Mouse (Mus musculus): ENCODE measurements around the gene Agpat4. TPM values are rescaled to one million over a fixed set of nuclear protein-coding genes. Genes with fewer than 3 reads are reported as not detected.
A peak's percentile ranks its signal among the peaks of the same experiment; 100 is the strongest.

The Agpat4 gene
- polyA plus RNA-seq, 1 experiment from 2014 or later, result 10.2 TPM

DNA sequence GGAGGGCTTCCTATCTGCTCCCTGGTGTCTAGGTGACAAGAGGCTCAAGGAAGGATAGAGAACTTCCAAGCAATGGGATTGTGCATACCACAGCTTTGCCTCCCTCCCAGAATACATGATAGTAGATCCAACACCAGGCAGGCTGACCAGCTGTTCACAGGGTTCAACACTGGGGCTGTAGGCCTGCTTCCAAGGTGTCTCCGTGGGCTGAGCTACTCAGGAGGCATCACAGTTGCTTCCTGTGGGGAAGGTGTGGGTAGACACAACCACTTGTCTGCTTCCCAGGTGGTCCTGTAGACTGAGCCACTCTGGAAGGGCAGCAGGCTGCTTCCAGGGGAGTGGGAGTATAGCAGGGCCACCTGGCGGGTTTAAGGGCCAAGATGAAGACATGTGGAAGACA is 35.8 kb downstream of the Agpat4 start:
- peaks cover 6% of the 10 kb centered on the region; the same call in 1 of the 2 replicates for H3K4me1 ChIP-seq (ENCODE audit: insufficient read depth)
- H3K9ac ChIP-seq (replicated peaks), result no peak overlapping the region
- H3K27me3 ChIP-seq (ENCODE audit: insufficient read depth, low read length), result no peaks in the 10 kb centered on the region
- ATAC-seq, result no peak
- H3K27ac ChIP-seq (ENCODE audit: low read depth), result no peak overlapping the region
- no peaks in the 10 kb centered on the region for H3K9me3 ChIP-seq (ENCODE audit: low read length)
- 76% methylated on average over 2 of the region's 2 CpGs for whole genome bisulfite sequencing (ENCODE audit: insufficient replicate concordance)
- TF ChIP-seq EP300 (IDR thresholded peaks at IDR 0.05; ENCODE audit: low read depth) (no peak), CTCF (IDR thresholded peaks at IDR 0.05; ENCODE audit: low read depth) (no peak)
- H3K4me2 ChIP-seq (ENCODE audit: low read depth, low read length), result no peak overlapping the region
- no peak overlapping the region for H3K4me3 ChIP-seq (ENCODE audit: low read depth, low read length)
- no peak for DNase-seq
- H3K36me3 ChIP-seq (replicated peaks; ENCODE audit: insufficient read depth, low read length), result peaks cover 18% of the 10 kb centered on the region

DNA sequence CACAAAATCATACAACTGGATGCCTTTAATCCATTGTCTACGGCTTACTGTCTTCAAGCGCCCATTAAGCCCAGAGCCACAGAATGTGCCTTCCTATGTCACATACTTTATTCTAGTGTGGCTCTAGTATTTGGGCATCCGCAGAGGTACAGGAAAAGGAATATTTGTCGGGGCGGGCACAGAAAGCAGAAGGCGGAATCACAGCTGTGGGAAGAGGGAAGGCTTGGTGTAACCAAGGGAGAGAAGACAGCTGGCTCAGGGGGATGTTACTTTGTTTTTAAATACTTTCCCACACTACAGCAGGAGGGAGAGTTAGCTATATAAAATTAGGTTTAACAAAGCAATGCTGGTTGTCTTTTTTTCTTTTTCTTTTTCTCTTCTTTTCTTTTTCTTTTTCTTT is 36.7 kb downstream of the Agpat4 start:
- H3K4me1 ChIP-seq (ENCODE audit: insufficient read depth), result peaks cover 10% of the 10 kb centered on the region
- H3K4me3 ChIP-seq (ENCODE audit: low read depth, low read length), result no peak overlapping the region
- no peak overlapping the region for H3K27ac ChIP-seq (ENCODE audit: low read depth)
- no peak overlapping the region for H3K9ac ChIP-seq (replicated peaks)
- TF ChIP-seq CTCF (IDR thresholded peaks at IDR 0.05; ENCODE audit: low read depth) (no peak), EP300 (IDR thresholded peaks at IDR 0.05; ENCODE audit: low read depth) (no peak)
- no peak overlapping the region for H3K4me2 ChIP-seq (ENCODE audit: low read depth, low read length)
- H3K27me3 ChIP-seq (ENCODE audit: insufficient read depth, low read length), result no peaks in the 10 kb centered on the region
- WGBS (ENCODE audit: insufficient replicate concordance), result 90% methylated on average over 6 of the region's 6 CpGs
- H3K9me3 ChIP-seq (ENCODE audit: low read length), result no peaks in the 10 kb centered on the region
- DNase-seq (no peak), ATAC-seq (no peak)
- H3K36me3 ChIP-seq (replicated peaks; ENCODE audit: insufficient read depth, low read length), result peaks cover 18% of the 10 kb centered on the region

DNA sequence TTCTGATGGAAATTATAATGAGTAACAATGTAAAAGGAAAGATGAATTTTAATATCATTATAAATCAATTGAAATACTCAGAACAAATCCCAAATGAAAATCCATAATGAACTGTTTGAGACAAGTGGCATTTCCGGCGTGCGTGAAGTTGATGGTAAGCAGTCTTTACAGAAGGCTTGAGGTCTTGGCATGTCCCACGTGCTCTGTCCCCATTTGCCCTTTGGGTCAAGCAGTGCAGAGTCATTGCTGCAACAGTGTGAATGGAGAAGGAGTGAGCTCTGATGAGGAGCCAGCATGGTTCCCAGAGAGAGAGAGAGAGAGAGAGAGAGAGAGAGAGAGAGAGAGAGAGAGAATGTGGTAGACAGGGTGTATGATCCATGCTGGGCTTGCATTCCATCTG is 37.4 kb downstream of the Agpat4 start:
- Histone ChIP-seq H3K9me3 (ENCODE audit: low read length) (no peaks in the 10 kb centered on the region), H3K27ac (ENCODE audit: low read depth) (no peak overlapping the region), H3K4me2 (ENCODE audit: low read depth, low read length) (no peak overlapping the region), H3K9ac (replicated peaks) (no peak overlapping the region), H3K36me3 (replicated peaks; ENCODE audit: insufficient read depth, low read length) (peaks cover 18% of the 10 kb centered on the region), H3K4me1 (ENCODE audit: insufficient read depth) (peaks cover 15% of the 10 kb centered on the region), H3K27me3 (ENCODE audit: insufficient read depth, low read length) (no peaks in the 10 kb centered on the region), H3K4me3 (ENCODE audit: low read depth, low read length) (no peak overlapping the region)
- ATAC-seq (no peak), DNase-seq (no peak)
- WGBS (ENCODE audit: insufficient replicate concordance), result 91% methylated on average over 4 of the region's 4 CpGs
- TF ChIP-seq CTCF (IDR thresholded peaks at IDR 0.05; ENCODE audit: low read depth), result no peak
- no peak for TF ChIP-seq EP300 (IDR thresholded peaks at IDR 0.05; ENCODE audit: low read depth)

DNA sequence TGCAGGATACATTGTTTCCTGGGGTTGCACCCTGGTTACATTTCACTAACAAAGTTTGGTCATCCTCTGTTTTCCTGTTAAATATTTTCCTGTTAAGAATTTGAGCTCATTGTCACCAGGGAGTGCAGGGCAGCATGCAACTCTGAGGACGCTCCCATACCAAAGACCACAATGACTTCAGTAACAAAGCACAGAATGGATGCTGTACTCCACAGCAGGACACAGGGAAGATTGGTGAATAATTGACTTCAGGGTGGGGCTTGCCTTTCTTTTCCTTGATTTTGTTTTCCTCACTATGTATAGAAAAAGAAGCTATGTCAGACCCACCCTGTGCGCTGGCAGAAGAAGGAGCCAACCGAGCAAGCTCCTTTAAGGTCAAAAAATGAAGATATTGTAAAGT is 38.2 kb downstream of the Agpat4 start:
- no peaks in the 10 kb centered on the region for H3K27me3 ChIP-seq (ENCODE audit: insufficient read depth, low read length)
- no peak overlapping the region for H3K9ac ChIP-seq (replicated peaks)
- H3K27ac ChIP-seq (ENCODE audit: low read depth), result no peak overlapping the region
- no peak overlapping the region for H3K4me3 ChIP-seq (ENCODE audit: low read depth, low read length)
- peaks cover 18% of the 10 kb centered on the region for H3K4me1 ChIP-seq (ENCODE audit: insufficient read depth)
- peaks cover 17% of the 10 kb centered on the region for H3K36me3 ChIP-seq (replicated peaks; ENCODE audit: insufficient read depth, low read length)
- DNase-seq, result no peak
- no peak for TF ChIP-seq CTCF (IDR thresholded peaks at IDR 0.05; ENCODE audit: low read depth)
- no peaks in the 10 kb centered on the region for H3K9me3 ChIP-seq (ENCODE audit: low read length)
- ATAC-seq, result no peak
- no peak overlapping the region for H3K4me2 ChIP-seq (ENCODE audit: low read depth, low read length)
- WGBS (ENCODE audit: insufficient replicate concordance), result 90% methylated on average over 3 of the region's 3 CpGs

DNA sequence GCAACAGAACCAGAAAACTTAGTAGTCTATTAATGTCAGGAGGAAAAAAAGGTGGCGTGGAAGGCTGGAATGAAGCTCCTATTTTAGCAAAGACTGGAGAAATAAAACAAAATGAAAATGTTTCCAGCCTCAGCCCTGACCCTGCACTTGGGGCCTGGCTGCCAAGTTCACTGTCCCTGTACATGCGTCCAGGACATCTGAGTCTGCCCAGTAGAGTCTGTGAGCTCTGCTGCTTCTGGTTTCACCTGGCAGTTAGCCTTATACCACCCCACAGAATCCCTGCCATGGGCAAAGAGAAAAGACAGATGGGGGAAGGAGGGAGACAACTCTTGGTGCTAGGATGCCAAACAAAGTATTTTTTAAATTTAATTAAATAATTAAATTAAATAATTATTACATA is 38.7 kb downstream of the Agpat4 start:
- TF ChIP-seq CTCF (IDR thresholded peaks at IDR 0.05; ENCODE audit: low read depth) (no peak), EP300 (IDR thresholded peaks at IDR 0.05; ENCODE audit: low read depth) (no peak)
- 85% methylated on average over 2 of the region's 2 CpGs for WGBS (ENCODE audit: insufficient replicate concordance)
- Histone ChIP-seq H3K4me3 (ENCODE audit: low read depth, low read length) (no peak overlapping the region), H3K4me1 (ENCODE audit: insufficient read depth) (peaks cover 18% of the 10 kb centered on the region), H3K27me3 (ENCODE audit: insufficient read depth, low read length) (no peaks in the 10 kb centered on the region), H3K9me3 (ENCODE audit: low read length) (no peaks in the 10 kb centered on the region), H3K36me3 (replicated peaks; ENCODE audit: insufficient read depth, low read length) (peaks cover 12% of the 10 kb centered on the region), H3K9ac (replicated peaks) (no peak overlapping the region), H3K4me2 (ENCODE audit: low read depth, low read length) (no peak overlapping the region), H3K27ac (ENCODE audit: low read depth) (no peak overlapping the region)
- DNase-seq, result no peak
- ATAC-seq, result no peak

DNA sequence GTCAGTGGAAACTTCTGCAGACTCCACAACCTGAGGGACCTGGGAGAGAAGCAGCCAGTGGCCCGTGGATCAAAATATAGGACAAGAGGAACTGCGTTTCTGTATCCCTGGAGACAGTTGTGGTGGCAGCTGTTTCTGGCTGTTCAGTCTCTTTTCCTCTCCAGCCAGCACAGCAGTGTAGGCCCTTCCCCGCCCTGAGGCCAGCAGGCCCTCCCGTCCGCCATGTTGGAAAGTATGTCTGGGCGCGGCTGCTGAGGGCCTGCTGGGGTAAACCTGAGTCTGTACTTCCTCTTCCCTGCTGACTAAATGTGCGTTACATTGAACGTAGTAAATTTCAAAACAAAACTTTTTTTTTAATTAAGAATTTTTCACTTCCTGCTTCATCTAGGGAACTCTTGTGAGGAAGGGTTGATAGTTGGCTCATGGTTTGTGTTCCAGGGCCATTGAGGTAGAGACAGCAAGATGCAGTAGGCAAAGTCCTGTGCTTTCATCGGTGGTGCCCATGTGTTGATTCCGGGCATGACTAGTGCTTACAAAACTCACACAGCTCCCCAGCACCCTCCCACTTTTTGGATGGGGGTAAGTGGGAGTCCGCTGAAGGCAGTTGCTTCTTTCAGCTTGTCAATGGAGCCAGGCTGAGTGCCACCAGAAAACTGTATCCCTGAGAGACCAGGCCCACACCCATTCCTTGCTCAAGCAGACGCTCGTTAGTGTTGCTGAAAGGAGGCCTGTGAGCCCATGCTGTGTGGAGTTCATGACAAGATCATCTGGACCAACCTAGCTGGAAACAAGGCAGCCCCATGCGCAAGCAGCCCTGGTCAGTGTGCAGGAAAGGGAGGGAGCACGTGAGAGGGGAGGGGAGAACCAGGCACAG is 40.9 kb downstream of the Agpat4 start:
- no peaks in the 10 kb centered on the region; the same call in 1 of the 2 replicates for H3K36me3 ChIP-seq (replicated peaks; ENCODE audit: insufficient read depth, low read length)
- H3K9me3 ChIP-seq (ENCODE audit: low read length), result no peaks in the 10 kb centered on the region
- no peak overlapping the region for H3K9ac ChIP-seq (replicated peaks)
- ATAC-seq, result peak; percentile 39; the same call in 1 of the 2 replicates
- peak overlapping the region; percentile 29; the same call in 1 of the 2 replicates for H3K27ac ChIP-seq (ENCODE audit: low read depth)
- 82% methylated on average over 16 of the region's 16 CpGs for WGBS (ENCODE audit: insufficient replicate concordance)
- peak; percentile 38 for DNase-seq
- H3K4me2 ChIP-seq (ENCODE audit: low read depth, low read length), result no peak overlapping the region
- no peaks in the 10 kb centered on the region for H3K27me3 ChIP-seq (ENCODE audit: insufficient read depth, low read length)
- TF ChIP-seq EP300 (IDR thresholded peaks at IDR 0.05; ENCODE audit: low read depth) (no peak), CTCF (IDR thresholded peaks at IDR 0.05; ENCODE audit: low read depth) (no peak)
- peaks cover 21% of the 10 kb centered on the region for H3K4me1 ChIP-seq (ENCODE audit: insufficient read depth)
- no peak overlapping the region for H3K4me3 ChIP-seq (ENCODE audit: low read depth, low read length)

All from liver, postnatal 0 days (tissue).